Mouse (Mus musculus): Measurements from ENCODE around the gene Dlg1.

DNA sequence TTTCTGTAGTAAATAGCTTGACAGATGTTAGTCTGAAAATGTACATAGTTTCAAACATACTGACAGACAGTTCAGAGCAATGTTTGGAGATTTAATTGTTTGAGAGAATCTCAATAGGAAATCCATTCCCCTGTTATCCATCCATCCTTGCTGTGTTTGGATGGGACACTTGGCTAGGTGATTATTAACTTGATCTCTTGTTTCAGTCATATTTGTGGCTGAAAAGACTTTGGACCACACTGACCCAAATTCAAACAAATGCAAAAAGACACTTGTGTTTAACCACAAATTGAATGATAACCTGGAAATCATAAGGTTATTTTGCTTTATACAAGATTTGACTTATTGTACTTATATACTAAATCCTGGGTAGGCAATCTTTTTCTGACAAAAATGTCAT, 24.5 kb downstream of the Dlg1 start:
- TF ChIP-seq ZC3H11A (IDR thresholded peaks at IDR 0.05; ENCODE audit: borderline replicate concordance, low read depth, low read length), result no peak
- no peak for TF ChIP-seq CHD2 (IDR thresholded peaks at IDR 0.05; ENCODE audit: low read depth, low read length)
- no peak for TF ChIP-seq MAFK (IDR thresholded peaks at IDR 0.05; ENCODE audit: insufficient read depth, low read depth, low read length)
- TF ChIP-seq HCFC1 (IDR thresholded peaks at IDR 0.05; ENCODE audit: borderline replicate concordance, insufficient read depth, low read length), result no peak

All from ES-E14 (cell line).